Mouse (Mus musculus) lung, postnatal 0 days (tissue): ENCODE measurements around the gene Dpp6.

Experiments used
- CTCF ChIP-seq: IDR thresholded peaks from 2 replicates; pipeline ENCODE4 v1.5.1; 2016; ENCODE audit warnings: antibody characterized with exemption, mild to moderate bottlenecking
- EP300 ChIP-seq: IDR thresholded peaks from 2 replicates; pipeline ENCODE4 v1.6.1; 2016; ENCODE audit warnings: antibody characterized with exemption, mild to moderate bottlenecking, control low read depth

GRCm38 (mm10) chr5:27292236-27292635 lies 475.2 kb downstream of the Dpp6 start:
- TF ChIP-seq CTCF (no peak), EP300 (no peak)
